Mouse (Mus musculus): ENCODE data around the gene Golgb1. TPM values are rescaled to one million over a fixed set of nuclear protein-coding genes. Genes with fewer than 3 reads are reported as not detected.

The Golgb1 gene
- polyA plus RNA-seq, 1 experiment from 2014 or later = 120 TPM

DNA sequence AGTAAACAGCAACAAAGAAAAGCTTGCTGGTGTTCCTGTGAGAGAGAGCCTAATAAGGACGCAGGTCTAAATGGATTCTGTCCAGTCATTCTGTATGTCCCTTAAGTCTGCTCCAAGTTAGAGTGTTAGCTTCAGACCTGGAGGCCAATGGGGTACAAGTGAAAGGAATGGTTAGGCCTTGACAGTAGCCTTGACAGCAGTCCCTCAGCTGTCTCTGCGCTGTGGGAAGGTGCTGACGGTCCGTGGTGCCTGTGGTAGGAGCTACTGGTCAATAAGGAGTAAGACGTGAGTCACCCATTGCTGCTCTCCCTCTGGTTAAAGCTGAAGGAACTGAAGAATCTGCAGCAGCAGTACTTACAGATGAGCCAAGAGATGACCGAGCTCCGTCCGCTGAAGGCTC, 49.4 kb downstream of the Golgb1 start:
- no peaks in the 10 kb centered on the region for H3K9me3 ChIP-seq (ENCODE audit: control insufficient read depth, low read length)
- H3K9ac ChIP-seq (ENCODE audit: low read depth, low read length) = no peak overlapping the region
- H3K27me3 ChIP-seq (replicated peaks; ENCODE audit: control insufficient read depth, insufficient read depth, low read length) = no peaks in the 10 kb centered on the region
- WGBS = 94% methylated on average over 8 of the region's 8 CpGs
- no peak for ATAC-seq (ENCODE audit: low read depth)
- H3K4me1 ChIP-seq (ENCODE audit: control insufficient read depth, insufficient read depth, low read length) = no peaks in the 10 kb centered on the region
- no peak for DNase-seq (ENCODE audit: low spot score)
- no peak overlapping the region for H3K4me2 ChIP-seq (ENCODE audit: low read depth, low read length)
- H3K27ac ChIP-seq (replicated peaks; ENCODE audit: low read depth, low read length) = no peak overlapping the region
- no peak overlapping the region for H3K4me3 ChIP-seq (ENCODE audit: low read depth, low read length)
- H3K36me3 ChIP-seq (ENCODE audit: control insufficient read depth, insufficient read depth, low read length) = peaks cover 81% of the 10 kb centered on the region

DNA sequence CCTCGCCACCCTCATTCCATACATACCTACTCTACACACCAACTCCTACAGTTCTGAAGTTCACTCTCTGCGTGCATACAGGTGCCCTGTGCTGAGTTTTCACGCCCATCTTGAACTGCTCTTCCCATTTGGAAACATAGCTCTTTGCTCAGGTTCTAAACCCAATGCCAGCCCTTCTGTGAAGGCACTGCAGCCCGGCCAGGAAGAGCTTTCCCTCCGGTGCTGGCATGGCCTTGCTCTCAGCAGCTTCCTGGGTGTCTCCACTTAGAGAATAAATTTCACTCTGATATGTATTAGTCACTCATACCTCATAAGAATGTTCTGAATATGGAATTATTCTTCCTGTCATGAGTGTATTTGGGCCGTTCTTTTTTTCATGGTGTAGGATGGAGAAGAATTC, 50.4 kb downstream of the Golgb1 start:
- peaks cover 81% of the 10 kb centered on the region for H3K36me3 ChIP-seq (ENCODE audit: control insufficient read depth, insufficient read depth, low read length)

DNA sequence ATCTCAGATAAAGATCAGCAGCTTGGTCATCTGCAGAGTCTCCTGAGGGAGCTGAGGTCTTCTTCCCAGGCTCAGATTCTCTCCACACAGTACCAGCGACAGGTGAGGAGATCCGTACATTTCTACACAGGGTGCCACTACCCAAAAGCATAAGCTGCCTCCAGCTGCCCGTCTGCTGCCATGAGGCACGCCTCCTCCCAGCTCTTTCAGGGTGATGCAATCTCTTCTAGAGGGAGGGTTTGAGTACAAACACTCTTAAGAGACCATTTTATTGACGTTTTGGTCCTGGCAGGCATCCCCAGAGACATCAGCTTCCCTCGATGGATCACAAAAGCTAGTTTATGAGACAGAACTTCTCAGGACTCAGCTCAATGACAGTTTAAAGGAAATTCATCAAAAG, 50.9 kb downstream of the Golgb1 start:
- no peaks in the 10 kb centered on the region for H3K4me1 ChIP-seq (ENCODE audit: control insufficient read depth, insufficient read depth, low read length)
- H3K4me2 ChIP-seq (ENCODE audit: low read depth, low read length) = no peak overlapping the region
- H3K9ac ChIP-seq (ENCODE audit: low read depth, low read length) = no peak overlapping the region
- H3K36me3 ChIP-seq (ENCODE audit: control insufficient read depth, insufficient read depth, low read length) = peaks cover 77% of the 10 kb centered on the region
- no peaks in the 10 kb centered on the region for H3K9me3 ChIP-seq (ENCODE audit: control insufficient read depth, low read length)
- H3K4me3 ChIP-seq (ENCODE audit: low read depth, low read length) = no peak overlapping the region
- no peaks in the 10 kb centered on the region for H3K27me3 ChIP-seq (replicated peaks; ENCODE audit: control insufficient read depth, insufficient read depth, low read length)
- no peak overlapping the region for H3K27ac ChIP-seq (replicated peaks; ENCODE audit: low read depth, low read length)
- 74% methylated on average over 6 of the region's 6 CpGs for WGBS
- ATAC-seq (ENCODE audit: low read depth) = no peak
- no peak for DNase-seq (ENCODE audit: low spot score)

More for the DNA sequence above, 50.4 kb downstream of the Golgb1 start:
- DNase-seq (ENCODE audit: low spot score) (no peak), ATAC-seq (ENCODE audit: low read depth) (no peak)
- Histone ChIP-seq H3K27ac (replicated peaks; ENCODE audit: low read depth, low read length) (no peak overlapping the region), H3K4me2 (ENCODE audit: low read depth, low read length) (no peak overlapping the region), H3K9ac (ENCODE audit: low read depth, low read length) (no peak overlapping the region), H3K4me1 (ENCODE audit: control insufficient read depth, insufficient read depth, low read length) (no peaks in the 10 kb centered on the region), H3K9me3 (ENCODE audit: control insufficient read depth, low read length) (no peaks in the 10 kb centered on the region), H3K27me3 (replicated peaks; ENCODE audit: control insufficient read depth, insufficient read depth, low read length) (no peaks in the 10 kb centered on the region), H3K4me3 (ENCODE audit: low read depth, low read length) (no peak overlapping the region)
- WGBS = 93% methylated on average over 6 of the region's 6 CpGs

DNA sequence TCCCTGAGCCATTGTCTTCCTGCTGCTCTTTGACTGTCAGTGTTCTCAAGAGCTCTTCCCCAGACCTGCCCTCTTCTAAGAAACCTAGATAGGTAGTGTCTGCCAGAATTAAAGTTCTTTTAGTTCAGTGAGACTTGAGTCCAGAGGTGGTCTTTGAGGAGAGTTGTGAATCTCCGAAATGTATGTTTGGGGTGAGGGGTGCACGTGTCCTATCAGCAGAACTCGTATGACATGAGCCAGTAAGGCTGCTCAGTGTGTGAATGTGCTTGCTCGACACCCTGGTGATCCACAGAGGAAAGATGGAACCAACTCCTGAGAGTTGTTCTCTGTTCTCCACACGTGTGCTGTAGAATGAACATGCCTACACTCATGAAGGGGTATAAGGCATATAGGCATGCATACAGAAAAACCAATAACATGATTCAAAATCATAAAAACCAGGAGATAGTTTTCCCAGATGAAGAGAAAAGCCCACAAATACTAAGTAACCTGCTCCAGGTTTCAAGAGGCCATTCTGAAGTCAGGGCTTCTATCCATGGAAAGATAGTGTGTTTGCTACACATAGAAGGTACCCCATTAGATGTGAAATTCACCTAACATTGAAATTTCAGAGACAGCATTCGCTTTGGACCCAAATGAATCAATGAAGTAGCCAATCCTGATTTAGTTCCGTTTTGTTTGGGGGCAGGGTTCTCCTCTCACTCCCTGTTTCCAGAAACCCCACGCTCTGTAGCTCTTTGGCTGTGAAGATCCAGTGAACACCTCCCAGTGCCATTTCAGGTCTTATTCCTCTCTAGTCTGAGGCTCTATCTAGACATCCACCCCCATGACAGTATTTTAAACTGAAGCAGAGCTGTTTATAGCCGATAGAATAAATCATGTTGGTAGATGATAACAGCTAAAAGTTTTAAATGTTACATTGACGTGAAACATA, 51.8 kb downstream of the Golgb1 start:
- peaks cover 79% of the 10 kb centered on the region for H3K36me3 ChIP-seq (ENCODE audit: control insufficient read depth, insufficient read depth, low read length)
- WGBS = 92% methylated on average over 10 of the region's 10 CpGs
- no peak overlapping the region for H3K4me3 ChIP-seq (ENCODE audit: low read depth, low read length)
- H3K9me3 ChIP-seq (ENCODE audit: control insufficient read depth, low read length) = no peaks in the 10 kb centered on the region
- no peak overlapping the region for H3K4me2 ChIP-seq (ENCODE audit: low read depth, low read length)
- no peak for ATAC-seq (ENCODE audit: low read depth)
- DNase-seq (ENCODE audit: low spot score) = no peak
- no peaks in the 10 kb centered on the region for H3K4me1 ChIP-seq (ENCODE audit: control insufficient read depth, insufficient read depth, low read length)
- H3K27me3 ChIP-seq (replicated peaks; ENCODE audit: control insufficient read depth, insufficient read depth, low read length) = no peaks in the 10 kb centered on the region
- no peak overlapping the region for H3K9ac ChIP-seq (ENCODE audit: low read depth, low read length)
- H3K27ac ChIP-seq (replicated peaks; ENCODE audit: low read depth, low read length) = no peak overlapping the region

DNA sequence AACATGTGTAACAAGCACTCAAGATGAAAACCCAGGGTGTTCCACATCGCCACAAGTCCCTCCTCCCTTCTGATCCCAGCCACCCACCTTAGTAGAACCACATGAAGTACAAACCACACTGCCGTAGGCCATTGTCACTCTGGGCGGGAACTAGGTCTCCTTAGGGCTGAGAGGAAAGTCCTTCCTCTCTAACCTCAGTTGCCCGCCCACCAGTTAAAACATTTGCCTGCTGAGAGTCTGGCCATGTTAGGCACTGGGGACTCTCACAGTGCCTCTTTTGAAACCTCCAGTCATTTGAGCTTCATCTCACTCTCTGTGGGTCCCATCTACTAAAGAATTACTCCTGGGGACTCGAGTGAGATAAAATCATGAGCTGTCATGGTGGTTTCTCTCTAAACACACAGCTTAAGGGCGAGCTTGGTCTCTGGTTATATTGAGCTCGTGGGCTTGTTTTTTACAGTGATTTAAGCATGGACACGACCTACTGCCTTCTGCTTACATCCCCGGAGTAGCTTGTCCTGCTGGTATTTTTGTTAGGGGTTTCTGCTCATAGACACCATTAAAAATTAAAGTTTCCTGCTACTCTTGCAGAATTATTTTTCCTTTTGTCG, 52.7 kb downstream of the Golgb1 start:
- no peaks in the 10 kb centered on the region for H3K9me3 ChIP-seq (ENCODE audit: control insufficient read depth, low read length)
- H3K27me3 ChIP-seq (replicated peaks; ENCODE audit: control insufficient read depth, insufficient read depth, low read length) = no peaks in the 10 kb centered on the region
- WGBS = 82% methylated on average over 10 of the region's 10 CpGs
- ATAC-seq (ENCODE audit: low read depth) (no peak), DNase-seq (ENCODE audit: low spot score) (no peak)
- peaks cover 81% of the 10 kb centered on the region for H3K36me3 ChIP-seq (ENCODE audit: control insufficient read depth, insufficient read depth, low read length)
- H3K27ac ChIP-seq (replicated peaks; ENCODE audit: low read depth, low read length) = no peak overlapping the region
- H3K4me2 ChIP-seq (ENCODE audit: low read depth, low read length) = no peak overlapping the region
- H3K9ac ChIP-seq (ENCODE audit: low read depth, low read length) = no peak overlapping the region
- H3K4me3 ChIP-seq (ENCODE audit: low read depth, low read length) = no peak overlapping the region
- no peaks in the 10 kb centered on the region for H3K4me1 ChIP-seq (ENCODE audit: control insufficient read depth, insufficient read depth, low read length)

DNA sequence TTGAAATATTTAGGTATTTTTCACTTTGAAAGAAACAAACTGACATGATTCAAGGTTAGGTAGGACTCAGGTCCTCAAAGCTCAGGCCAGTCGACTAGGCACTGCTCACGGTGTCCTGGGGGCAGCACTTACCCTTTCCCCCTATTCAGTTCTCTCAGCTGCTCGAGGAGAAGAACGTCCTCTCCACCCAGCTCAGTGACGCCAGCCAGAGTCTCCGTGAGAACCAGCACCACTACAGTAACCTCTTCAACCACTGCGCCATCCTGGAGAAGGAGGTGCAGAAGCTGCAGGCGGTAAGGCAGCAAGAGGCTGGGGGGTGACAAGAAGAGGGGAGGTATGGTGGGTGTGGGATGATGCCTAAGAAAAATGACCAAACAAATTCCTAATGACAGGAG, 53.2 kb downstream of the Golgb1 start:
- ATAC-seq (ENCODE audit: low read depth) = no peak
- DNase-seq (ENCODE audit: low spot score) = no peak
- no peak overlapping the region for H3K9ac ChIP-seq (ENCODE audit: low read depth, low read length)
- H3K27ac ChIP-seq (replicated peaks; ENCODE audit: low read depth, low read length) = no peak overlapping the region
- no peak overlapping the region for H3K4me2 ChIP-seq (ENCODE audit: low read depth, low read length)
- H3K27me3 ChIP-seq (replicated peaks; ENCODE audit: control insufficient read depth, insufficient read depth, low read length) = no peaks in the 10 kb centered on the region
- H3K9me3 ChIP-seq (ENCODE audit: control insufficient read depth, low read length) = no peaks in the 10 kb centered on the region
- WGBS = 90% methylated on average over 8 of the region's 8 CpGs
- no peak overlapping the region for H3K4me3 ChIP-seq (ENCODE audit: low read depth, low read length)
- H3K36me3 ChIP-seq (ENCODE audit: control insufficient read depth, insufficient read depth, low read length) = peaks cover 85% of the 10 kb centered on the region
- H3K4me1 ChIP-seq (ENCODE audit: control insufficient read depth, insufficient read depth, low read length) = no peaks in the 10 kb centered on the region

DNA sequence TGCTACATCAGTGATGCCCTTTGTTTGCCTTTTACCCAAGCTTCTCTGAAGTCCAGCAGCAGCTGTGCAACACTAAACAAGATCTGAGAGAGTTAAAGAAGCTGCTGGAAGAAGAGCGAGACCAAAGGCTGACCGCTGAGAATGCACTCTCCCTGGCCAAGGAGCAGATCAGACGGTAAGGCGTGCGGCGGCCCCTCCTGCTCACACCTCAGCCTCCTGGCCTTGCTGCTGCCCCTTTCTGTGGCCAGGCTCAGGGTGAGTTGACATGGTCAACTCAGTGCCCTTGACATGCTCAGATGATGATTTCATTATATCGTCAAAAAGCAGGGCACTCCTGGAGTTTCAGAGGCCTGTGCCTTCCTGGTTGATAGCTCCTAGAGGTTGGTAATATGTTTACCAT, 54.3 kb downstream of the Golgb1 start:
- Histone ChIP-seq H3K36me3 (ENCODE audit: control insufficient read depth, insufficient read depth, low read length) (peaks cover 77% of the 10 kb centered on the region), H3K27ac (replicated peaks; ENCODE audit: low read depth, low read length) (no peak overlapping the region), H3K9ac (ENCODE audit: low read depth, low read length) (no peak overlapping the region), H3K9me3 (ENCODE audit: control insufficient read depth, low read length) (no peaks in the 10 kb centered on the region), H3K4me3 (ENCODE audit: low read depth, low read length) (no peak overlapping the region), H3K4me2 (ENCODE audit: low read depth, low read length) (no peak overlapping the region), H3K4me1 (ENCODE audit: control insufficient read depth, insufficient read depth, low read length) (no peaks in the 10 kb centered on the region), H3K27me3 (replicated peaks; ENCODE audit: control insufficient read depth, insufficient read depth, low read length) (no peaks in the 10 kb centered on the region)
- no peak for ATAC-seq (ENCODE audit: low read depth)
- no peak for DNase-seq (ENCODE audit: low spot score)
- 98% methylated on average over 7 of the region's 7 CpGs for WGBS

DNA sequence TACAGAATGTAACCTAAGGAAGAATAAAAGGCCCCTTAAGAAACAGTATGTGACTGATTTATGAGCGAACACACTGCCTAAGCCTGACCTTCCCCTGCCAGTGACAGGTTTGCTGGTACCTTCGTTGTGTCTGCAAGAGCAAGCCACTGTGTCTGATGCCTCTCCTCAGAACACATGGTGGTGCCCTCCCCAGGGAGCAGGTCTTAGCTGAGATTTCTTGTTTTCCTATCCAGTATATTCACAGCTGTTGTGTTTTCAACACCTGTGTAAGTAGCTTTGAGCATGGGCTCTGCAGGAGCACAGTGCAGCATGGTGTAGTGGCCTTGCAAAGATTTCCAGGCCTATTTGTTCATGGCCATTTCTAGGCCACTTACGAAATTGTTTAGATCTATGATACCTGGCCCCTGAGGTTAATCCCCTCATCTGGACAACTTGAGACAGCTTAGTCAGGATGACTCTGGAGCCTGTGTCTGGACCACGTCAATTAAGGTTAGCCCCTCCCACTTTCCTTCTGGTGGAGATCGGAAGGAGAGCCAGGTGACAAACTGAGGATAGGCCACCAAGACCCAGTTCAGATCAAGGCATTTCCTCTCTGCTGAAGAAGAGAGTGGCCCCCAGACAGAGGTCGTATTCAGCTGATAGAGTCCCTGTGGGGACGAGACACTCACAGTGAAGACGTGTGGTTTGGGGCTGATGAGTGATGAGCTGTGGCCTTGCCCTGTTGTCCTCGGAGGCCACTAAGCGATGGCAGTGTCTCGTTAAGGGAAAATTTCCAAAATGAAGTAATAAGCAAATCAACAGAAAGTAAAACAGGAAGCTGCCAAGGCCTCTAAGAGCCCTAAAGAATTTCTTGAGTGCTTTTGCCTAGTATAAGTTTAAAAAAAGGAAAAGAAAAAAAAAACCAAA, 55.5 kb downstream of the Golgb1 start:
- H3K4me3 ChIP-seq (ENCODE audit: low read depth, low read length) = no peak overlapping the region
- no peaks in the 10 kb centered on the region for H3K27me3 ChIP-seq (replicated peaks; ENCODE audit: control insufficient read depth, insufficient read depth, low read length)
- peaks cover 72% of the 10 kb centered on the region for H3K36me3 ChIP-seq (ENCODE audit: control insufficient read depth, insufficient read depth, low read length)
- WGBS = 66% methylated on average over 11 of the region's 11 CpGs
- no peak overlapping the region for H3K4me2 ChIP-seq (ENCODE audit: low read depth, low read length)
- no peak overlapping the region for H3K27ac ChIP-seq (replicated peaks; ENCODE audit: low read depth, low read length)
- no peaks in the 10 kb centered on the region for H3K4me1 ChIP-seq (ENCODE audit: control insufficient read depth, insufficient read depth, low read length)
- no peaks in the 10 kb centered on the region for H3K9me3 ChIP-seq (ENCODE audit: control insufficient read depth, low read length)
- no peak overlapping the region for H3K9ac ChIP-seq (ENCODE audit: low read depth, low read length)
- no peak for ATAC-seq (ENCODE audit: low read depth)
- no peak for DNase-seq (ENCODE audit: low spot score)

Measured in embryonic facial prominence, embryonic 14.5 days (tissue).